Mouse (Mus musculus): ENCODE results near the gene Shd. TPM values are rescaled to one million over a fixed set of nuclear protein-coding genes. Genes with fewer than 3 reads are reported as not detected.

The Shd gene
- polyA plus RNA-seq, 1 experiment from 2014 or later: 0.95 TPM

GRCm38 (mm10) chr17:55952447-55953027 is 17.7 kb upstream of the Shd start, which contains the start of gene Ebi3:
Ebi3 (plus strand) TSS chr17:55952640.
- no peaks in the 10 kb centered on the region for H3K36me3 ChIP-seq
- no peak within 1 kb of the TSS for H3K27ac ChIP-seq
- 42% methylated on average over 6 of the region's 6 CpGs for WGBS (ENCODE audit: insufficient replicate concordance)
- peak within 1 kb of the TSS; percentile 5; the same call in 1 of the 2 replicates for H3K4me2 ChIP-seq
- ATAC-seq: no peak
- no peak within 1 kb of the TSS for H3K4me3 ChIP-seq
- H3K27me3 ChIP-seq (replicated peaks): peaks cover 25% of the 10 kb centered on the region
- no peak within 1 kb of the TSS for H3K9ac ChIP-seq
- H3K9me3 ChIP-seq (replicated peaks): no peaks in the 10 kb centered on the region
- H3K4me1 ChIP-seq: peaks cover 23% of the 10 kb centered on the region

- no peak overlapping the region for H3K4me2 ChIP-seq
- peaks cover 35% of the 10 kb centered on the region for H3K4me1 ChIP-seq
- 68% methylated on average over 6 of the region's 6 CpGs for WGBS (ENCODE audit: insufficient replicate concordance)
- H3K36me3 ChIP-seq: no peaks in the 10 kb centered on the region
- H3K9ac ChIP-seq: no peak overlapping the region
- H3K4me3 ChIP-seq: no peak overlapping the region
- no peak for ATAC-seq
- no peaks in the 10 kb centered on the region for H3K9me3 ChIP-seq (replicated peaks)
- H3K27ac ChIP-seq: no peak overlapping the region
- peaks cover 25% of the 10 kb centered on the region for H3K27me3 ChIP-seq (replicated peaks)
Measured at GRCm38 (mm10) chr17:55953751-55954150, 16.5 kb upstream of the Shd start.

GRCm38 (mm10) chr17:55954229-55954628 is 16.0 kb upstream of the Shd start:
- H3K4me1 ChIP-seq: peaks cover 35% of the 10 kb centered on the region
- H3K9me3 ChIP-seq (replicated peaks): no peaks in the 10 kb centered on the region
- peaks cover 25% of the 10 kb centered on the region for H3K27me3 ChIP-seq (replicated peaks)
- ATAC-seq: no peak
- 42% methylated on average over 16 of the region's 16 CpGs for WGBS (ENCODE audit: insufficient replicate concordance)
- no peaks in the 10 kb centered on the region for H3K36me3 ChIP-seq
- no peak overlapping the region for H3K9ac ChIP-seq
- H3K4me3 ChIP-seq: no peak overlapping the region
- H3K27ac ChIP-seq: no peak overlapping the region
- H3K4me2 ChIP-seq: no peak overlapping the region

GRCm38 (mm10) chr17:55956129-55956528 is 14.1 kb upstream of the Shd start:
- peak overlapping the region; percentile 61 for H3K9ac ChIP-seq
- H3K4me2 ChIP-seq: peak overlapping the region; percentile 82
- peaks cover 51% of the 10 kb centered on the region for H3K4me1 ChIP-seq
- H3K27me3 ChIP-seq (replicated peaks): peaks cover 25% of the 10 kb centered on the region
- H3K36me3 ChIP-seq: peaks cover 8% of the 10 kb centered on the region
- no peaks in the 10 kb centered on the region for H3K9me3 ChIP-seq (replicated peaks)
- ATAC-seq: peak; percentile 25; the same call in 1 of the 2 replicates
- H3K4me3 ChIP-seq: peak overlapping the region; percentile 64
- H3K27ac ChIP-seq: no peak overlapping the region
- 2% methylated on average over 26 of the region's 26 CpGs for WGBS (ENCODE audit: insufficient replicate concordance)

- Histone ChIP-seq H3K4me1 (peaks cover 51% of the 10 kb centered on the region), H3K4me2 (peak overlapping the region; percentile 82), H3K9me3 (replicated peaks) (no peaks in the 10 kb centered on the region), H3K4me3 (peak overlapping the region; percentile 64), H3K27ac (no peak overlapping the region), H3K36me3 (peaks cover 13% of the 10 kb centered on the region), H3K27me3 (replicated peaks) (peaks cover 25% of the 10 kb centered on the region), H3K9ac (peak overlapping the region; percentile 61; the same call in 1 of the 2 replicates)
- WGBS (ENCODE audit: insufficient replicate concordance): 38% methylated on average over 6 of the region's 6 CpGs
- no peak for ATAC-seq
Measured at GRCm38 (mm10) chr17:55956591-55956990, 13.7 kb upstream of the Shd start.

- Histone ChIP-seq H3K4me2 (no peak overlapping the region), H3K9ac (no peak overlapping the region), H3K27me3 (replicated peaks) (peaks cover 25% of the 10 kb centered on the region), H3K27ac (no peak overlapping the region), H3K36me3 (peaks cover 18% of the 10 kb centered on the region), H3K4me3 (no peak overlapping the region), H3K4me1 (peaks cover 51% of the 10 kb centered on the region), H3K9me3 (replicated peaks) (no peaks in the 10 kb centered on the region)
- ATAC-seq: no peak
- 17% methylated on average over 9 of the region's 9 CpGs for WGBS (ENCODE audit: insufficient replicate concordance)
Measured at GRCm38 (mm10) chr17:55957168-55957567, 13.1 kb upstream of the Shd start.

GRCm38 (mm10) chr17:55957726-55958583 is 12.3 kb upstream of the Shd start:
- peak overlapping the region; percentile 83 for H3K4me2 ChIP-seq
- peak overlapping the region; percentile 69 for H3K9ac ChIP-seq
- H3K4me3 ChIP-seq: peak overlapping the region; percentile 67
- WGBS (ENCODE audit: insufficient replicate concordance): 69% methylated on average over 13 of the region's 13 CpGs
- ATAC-seq: no peak
- peaks cover 24% of the 10 kb centered on the region for H3K36me3 ChIP-seq
- H3K9me3 ChIP-seq (replicated peaks): no peaks in the 10 kb centered on the region
- H3K27ac ChIP-seq: peak overlapping the region; percentile 92
- H3K4me1 ChIP-seq: peaks cover 51% of the 10 kb centered on the region
- peaks cover 25% of the 10 kb centered on the region for H3K27me3 ChIP-seq (replicated peaks)

GRCm38 (mm10) chr17:55958584-55958886 is 11.7 kb upstream of the Shd start:
- peak overlapping the region; percentile 92 for H3K27ac ChIP-seq
- peaks cover 30% of the 10 kb centered on the region for H3K36me3 ChIP-seq
- H3K4me3 ChIP-seq: peak overlapping the region; percentile 67
- peak overlapping the region; percentile 69 for H3K9ac ChIP-seq
- no peak for ATAC-seq
- H3K27me3 ChIP-seq (replicated peaks): peaks cover 25% of the 10 kb centered on the region
- H3K4me2 ChIP-seq: peak overlapping the region; percentile 83
- peaks cover 55% of the 10 kb centered on the region for H3K4me1 ChIP-seq
- WGBS (ENCODE audit: insufficient replicate concordance): 34% methylated on average over 2 of the region's 2 CpGs
- no peaks in the 10 kb centered on the region for H3K9me3 ChIP-seq (replicated peaks)

GRCm38 (mm10) chr17:55958918-55959728 is 11.1 kb upstream of the Shd start, which contains the start of gene Yju2:
Yju2 (plus strand) TSS chr17:55959099.
- H3K4me3 ChIP-seq: peak within 1 kb of the TSS; percentile 67
- H3K4me2 ChIP-seq: peak within 1 kb of the TSS; percentile 83
- WGBS (ENCODE audit: insufficient replicate concordance): under 1% methylated on average over 46 of the region's 46 CpGs
- peaks cover 54% of the 10 kb centered on the region for H3K4me1 ChIP-seq
- H3K36me3 ChIP-seq: peaks cover 36% of the 10 kb centered on the region
- peak; percentile 88 for ATAC-seq
- H3K27me3 ChIP-seq (replicated peaks): peaks cover 19% of the 10 kb centered on the region
- H3K27ac ChIP-seq: peak within 1 kb of the TSS; percentile 92
- H3K9me3 ChIP-seq (replicated peaks): no peaks in the 10 kb centered on the region
- H3K9ac ChIP-seq: peak within 1 kb of the TSS; percentile 69

- WGBS (ENCODE audit: insufficient replicate concordance): 63% methylated on average over 10 of the region's 10 CpGs
- Histone ChIP-seq H3K36me3 (peaks cover 46% of the 10 kb centered on the region), H3K4me3 (peak overlapping the region; percentile 67), H3K4me2 (peak overlapping the region; percentile 83), H3K9ac (peak overlapping the region; percentile 58; the same call in 1 of the 2 replicates), H3K27me3 (replicated peaks) (peaks cover 9% of the 10 kb centered on the region; the same call in 1 of the 2 replicates), H3K4me1 (peaks cover 51% of the 10 kb centered on the region), H3K9me3 (replicated peaks) (no peaks in the 10 kb centered on the region), H3K27ac (peak overlapping the region; percentile 64)
- no peak for ATAC-seq
Measured at GRCm38 (mm10) chr17:55959946-55960740, 10.1 kb upstream of the Shd start.

GRCm38 (mm10) chr17:55960791-55961190 is 9.5 kb upstream of the Shd start:
- Histone ChIP-seq H3K9me3 (replicated peaks) (no peaks in the 10 kb centered on the region), H3K4me1 (peaks cover 49% of the 10 kb centered on the region), H3K27ac (no peak overlapping the region), H3K4me2 (no peak overlapping the region), H3K27me3 (replicated peaks) (0 out of 2 replicates have a peak, but pooled peaks cover 3% of the 10 kb centered on the region), H3K4me3 (no peak overlapping the region), H3K9ac (no peak overlapping the region), H3K36me3 (peaks cover 51% of the 10 kb centered on the region)
- no peak for ATAC-seq

All from liver, embryonic 12.5 days (tissue).